Mouse (Mus musculus) 3134 (cell line): ENCODE measurements around the gene Slc35g2.

ENCODE experiments used
- DNase-seq: peaks from one replicate; pipeline ENCODE4 v3.0.0-alpha.2; 2011; ENCODE audit warnings: low spot score; ENCODE audit not compliant: insufficient read length; ENCODE audit errors: extremely low read depth

Slc35g2 gene

DNA sequence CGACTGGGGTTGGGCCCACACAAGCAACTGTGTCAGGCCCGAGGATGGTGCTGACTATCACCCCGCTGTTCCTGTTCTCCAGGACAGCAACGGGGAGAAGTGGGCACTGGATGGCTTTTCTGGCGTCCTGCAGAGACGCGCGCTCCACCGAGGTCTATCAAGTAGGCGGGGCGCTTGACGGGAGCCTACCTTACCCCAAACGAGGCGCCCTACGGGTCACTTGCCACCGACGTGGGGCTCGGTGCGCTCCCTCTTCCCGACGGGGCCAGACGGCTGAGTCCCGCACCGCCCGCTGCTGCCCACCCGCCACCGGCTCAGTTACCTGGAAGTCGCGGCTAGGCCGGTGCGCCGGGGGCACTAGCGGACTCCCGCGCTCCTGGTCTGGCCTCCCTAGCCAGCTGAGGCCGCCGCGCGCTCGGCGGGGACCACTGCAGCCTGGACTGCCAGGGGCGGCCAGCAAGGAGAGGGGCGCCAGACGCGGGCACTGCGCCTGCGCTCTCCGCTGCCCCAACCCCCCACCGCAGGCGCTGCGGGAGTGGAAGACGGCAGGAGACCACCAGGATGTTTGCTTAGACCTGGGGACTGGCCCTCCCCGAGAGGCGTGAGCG is at the start of gene Slc35g2:
TSS of gene Slc35g2 (minus strand) at position 465 of the 608 bp plus-strand sequence.
- no peak for DNase-seq

DNA sequence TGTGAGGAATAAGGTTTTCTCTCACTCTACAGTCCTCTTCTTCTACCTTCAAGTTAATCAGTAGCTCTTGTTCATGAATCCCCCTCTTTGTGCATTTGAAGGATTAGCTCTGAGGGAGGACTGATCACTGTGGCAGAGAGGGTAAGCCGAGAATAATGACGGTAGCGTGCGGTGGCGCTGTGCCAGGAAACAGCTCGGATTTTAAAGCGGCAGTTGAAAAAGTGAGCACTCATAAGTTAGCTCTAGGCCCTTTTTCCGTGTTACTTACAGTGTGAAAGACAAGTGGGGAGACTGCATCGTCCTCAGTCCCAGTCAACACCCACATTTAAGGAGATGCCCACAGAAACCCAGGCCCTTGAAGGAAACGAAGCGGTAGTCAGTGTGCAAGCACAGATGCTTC is 46.1 kb upstream of the Slc35g2 start:
- DNase-seq: no peak

DNA sequence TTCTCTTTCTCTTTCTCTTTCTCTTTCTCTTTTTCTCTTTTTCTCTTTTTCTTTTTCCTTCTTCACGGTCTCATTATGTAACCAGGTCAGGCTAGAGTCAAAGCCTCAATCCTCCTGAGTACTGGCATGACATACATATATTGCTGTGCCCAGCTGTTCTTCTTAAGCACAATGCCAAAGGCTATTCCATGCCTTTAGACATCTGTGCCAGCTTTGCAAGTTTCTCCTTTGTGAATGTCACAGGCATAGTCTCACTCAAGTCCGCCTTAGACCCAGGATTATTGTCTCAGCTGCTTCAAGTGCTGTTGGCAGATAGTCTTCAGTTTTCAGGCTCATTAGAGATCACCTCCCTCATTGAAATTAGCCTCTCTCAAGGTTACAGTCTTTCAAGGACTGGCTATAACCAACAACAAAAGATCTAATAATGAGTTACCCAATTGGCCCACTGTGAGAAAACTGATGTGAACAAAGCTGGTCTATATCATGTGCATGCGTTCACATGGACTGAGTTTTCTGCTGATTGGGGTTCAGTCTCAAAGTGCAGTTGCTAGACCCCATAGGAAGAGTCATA is 42.7 kb upstream of the Slc35g2 start:
- DNase-seq: no peak

DNA sequence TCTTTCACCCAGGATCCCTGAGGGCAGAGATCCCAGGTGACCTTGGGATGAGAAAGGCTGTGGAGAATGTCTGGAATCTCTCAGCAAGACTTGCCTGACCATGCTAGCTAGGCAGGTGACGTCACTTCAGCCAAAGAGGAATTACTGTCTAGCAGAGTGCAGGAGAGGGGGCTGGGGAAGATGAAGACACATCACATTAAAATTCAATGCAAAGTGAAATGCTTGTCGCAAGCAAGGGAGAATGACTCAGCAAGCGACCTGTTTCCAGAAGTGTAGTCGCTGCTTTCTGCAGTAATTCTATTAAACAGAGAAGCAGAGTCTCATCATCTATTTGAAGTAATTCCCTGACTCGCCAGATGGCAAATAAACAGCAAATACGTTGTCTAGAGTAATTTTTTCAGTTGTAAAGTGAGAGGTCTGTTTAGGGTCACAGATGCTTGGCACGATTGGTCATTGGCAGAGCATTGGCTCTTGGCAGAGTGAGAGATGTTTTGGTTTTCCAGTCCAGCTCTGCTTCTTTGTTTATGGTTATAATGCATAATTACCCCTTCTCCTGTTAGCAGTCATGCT is 35.2 kb upstream of the Slc35g2 start:
- peak; percentile 74 for DNase-seq

GRCm38 (mm10) chr9:100605522-100605921 is 34.6 kb upstream of the Slc35g2 start:
- no peak for DNase-seq

GRCm38 (mm10) chr9:100603156-100603555 is 32.3 kb upstream of the Slc35g2 start:
- no peak for DNase-seq

- no peak for DNase-seq
These were observed 31.2 kb upstream of the Slc35g2 start for GRCm38 (mm10) chr9:100602130-100602529.

- DNase-seq: no peak
These were observed 29.0 kb upstream of the Slc35g2 start for GRCm38 (mm10) chr9:100599761-100600328.

GRCm38 (mm10) chr9:100597546-100597945 is 26.7 kb upstream of the Slc35g2 start, which contains the start of gene Stag1:
Gene Stag1, plus strand, starts transcription at chr9:100597798.
- DNase-seq: no peak

GRCm38 (mm10) chr9:100596317-100596716 is 25.4 kb upstream of the Slc35g2 start:
- DNase-seq: no peak

GRCm38 (mm10) chr9:100590462-100590861 is 19.6 kb upstream of the Slc35g2 start:
- no peak for DNase-seq

GRCm38 (mm10) chr9:100584031-100584430 is 13.1 kb upstream of the Slc35g2 start:
- DNase-seq: no peak

DNA sequence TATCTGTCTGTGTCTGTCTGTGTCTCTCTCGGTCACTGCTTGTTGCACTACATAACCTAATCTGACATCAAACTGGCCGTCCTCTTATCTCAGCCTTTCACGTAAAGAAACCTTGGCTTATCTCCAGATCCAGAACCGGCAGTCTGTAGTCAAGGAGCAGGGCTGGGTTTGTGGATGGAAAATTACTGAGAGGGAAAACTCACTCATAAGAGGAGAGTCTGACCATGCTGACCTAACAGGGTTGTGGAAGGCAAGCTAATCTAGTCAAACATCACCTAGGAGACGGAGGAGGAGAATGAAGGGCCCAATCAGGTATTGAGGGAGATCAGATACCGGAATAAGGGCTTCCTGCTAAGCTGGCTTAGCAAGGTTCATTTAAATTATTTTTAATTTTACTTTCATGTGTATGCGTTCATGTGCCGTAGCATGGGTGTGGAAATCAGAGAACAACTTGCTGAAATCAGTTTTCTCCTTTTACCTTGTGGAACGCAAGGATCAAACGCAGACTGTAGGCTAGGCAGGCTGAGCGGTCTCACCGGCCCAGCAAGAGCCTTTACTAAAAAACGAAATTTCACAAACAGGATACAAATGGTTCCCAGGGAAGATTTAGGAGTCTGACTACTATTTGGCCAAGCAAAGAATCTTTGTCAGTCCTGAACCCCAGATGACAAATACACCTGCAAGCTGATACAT is 12.1 kb upstream of the Slc35g2 start:
- no peak for DNase-seq

GRCm38 (mm10) chr9:100581543-100582492 is 10.9 kb upstream of the Slc35g2 start:
- DNase-seq: no peak

DNA sequence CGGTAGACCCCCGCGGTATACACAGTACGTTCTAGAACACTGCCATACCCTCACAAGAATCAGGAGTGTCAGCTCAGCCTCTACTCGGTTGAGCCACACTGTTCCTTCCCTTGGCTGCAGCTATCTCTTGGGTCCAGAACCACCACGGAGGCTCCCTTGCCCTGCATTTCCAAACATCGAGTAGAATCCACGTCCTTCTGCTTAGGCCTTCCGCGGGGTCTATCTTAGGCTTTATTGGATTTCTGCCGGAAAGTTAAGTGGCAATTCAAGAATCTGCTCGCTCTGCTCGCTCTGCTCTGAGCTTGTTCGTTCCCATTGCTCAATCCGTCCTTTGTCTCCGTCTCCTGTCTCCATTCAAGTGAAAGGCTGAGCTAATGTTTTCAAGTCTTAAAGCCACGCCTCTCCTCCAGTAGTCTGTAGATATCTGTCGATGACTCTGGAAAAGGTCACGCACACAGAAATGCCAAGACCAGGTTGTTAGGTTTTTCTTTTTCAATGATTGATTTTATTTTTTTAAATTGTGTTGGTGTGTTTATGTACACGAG is 9.4 kb upstream of the Slc35g2 start:
- DNase-seq: no peak

DNA sequence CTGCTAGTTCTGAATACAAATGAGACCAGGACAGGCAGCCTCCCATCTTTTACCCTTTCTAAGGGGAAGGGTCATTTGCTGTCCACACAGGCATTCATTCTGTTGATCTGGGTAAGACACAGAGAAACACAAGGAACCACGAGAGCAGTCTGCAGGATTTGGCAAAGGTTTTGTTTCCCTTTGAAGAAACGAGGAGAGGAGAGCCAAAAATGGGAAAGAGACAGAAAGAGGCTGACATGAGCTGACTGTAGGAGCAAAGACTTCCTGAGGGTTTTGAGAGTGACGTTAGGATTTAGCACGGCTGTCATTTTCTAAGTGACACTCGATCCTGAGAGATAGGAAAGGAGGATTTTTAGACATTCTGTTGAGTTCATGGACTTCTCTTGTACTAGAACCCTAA is 3.1 kb upstream of the Slc35g2 start:
- no peak for DNase-seq

DNA sequence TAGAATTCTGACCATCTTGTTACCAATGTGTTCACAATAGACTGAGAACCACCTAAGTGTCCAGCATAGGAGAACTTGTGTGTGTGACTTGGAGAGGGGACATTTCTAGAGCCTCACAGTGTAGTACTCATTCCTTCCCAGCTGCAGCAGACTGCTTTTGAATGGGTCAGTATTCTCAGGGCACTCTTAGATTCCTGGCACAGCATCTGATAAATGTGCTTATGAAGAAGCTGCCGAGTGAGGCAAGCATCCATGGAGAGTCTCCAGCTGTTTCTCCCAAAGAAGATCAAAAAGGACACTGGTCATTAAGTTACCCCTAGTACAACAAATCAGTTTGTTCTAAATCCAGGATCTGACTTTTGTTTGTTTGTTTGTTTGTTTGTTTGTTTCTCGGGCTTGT is 2.4 kb upstream of the Slc35g2 start:
- DNase-seq: no peak

DNA sequence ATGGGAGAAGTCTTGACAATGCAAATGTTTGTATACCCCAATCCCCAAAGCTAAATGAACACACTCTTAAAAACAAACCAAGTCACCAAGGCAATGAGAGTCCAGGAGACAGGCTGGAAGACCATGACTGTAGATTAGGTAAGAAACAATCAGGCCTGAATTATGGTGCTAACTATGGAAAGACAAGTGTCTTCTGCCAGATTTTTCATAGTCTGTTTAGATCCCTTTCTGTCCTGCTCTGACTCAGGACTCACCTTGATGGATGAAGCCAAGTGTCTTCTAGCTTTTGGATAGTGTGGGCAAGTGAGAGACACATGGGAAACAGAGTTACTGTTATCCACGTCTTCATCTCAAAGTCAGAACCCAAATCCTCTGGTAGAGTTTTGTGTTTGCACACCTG is 621 bp upstream of the Slc35g2 start:
- no peak for DNase-seq

DNA sequence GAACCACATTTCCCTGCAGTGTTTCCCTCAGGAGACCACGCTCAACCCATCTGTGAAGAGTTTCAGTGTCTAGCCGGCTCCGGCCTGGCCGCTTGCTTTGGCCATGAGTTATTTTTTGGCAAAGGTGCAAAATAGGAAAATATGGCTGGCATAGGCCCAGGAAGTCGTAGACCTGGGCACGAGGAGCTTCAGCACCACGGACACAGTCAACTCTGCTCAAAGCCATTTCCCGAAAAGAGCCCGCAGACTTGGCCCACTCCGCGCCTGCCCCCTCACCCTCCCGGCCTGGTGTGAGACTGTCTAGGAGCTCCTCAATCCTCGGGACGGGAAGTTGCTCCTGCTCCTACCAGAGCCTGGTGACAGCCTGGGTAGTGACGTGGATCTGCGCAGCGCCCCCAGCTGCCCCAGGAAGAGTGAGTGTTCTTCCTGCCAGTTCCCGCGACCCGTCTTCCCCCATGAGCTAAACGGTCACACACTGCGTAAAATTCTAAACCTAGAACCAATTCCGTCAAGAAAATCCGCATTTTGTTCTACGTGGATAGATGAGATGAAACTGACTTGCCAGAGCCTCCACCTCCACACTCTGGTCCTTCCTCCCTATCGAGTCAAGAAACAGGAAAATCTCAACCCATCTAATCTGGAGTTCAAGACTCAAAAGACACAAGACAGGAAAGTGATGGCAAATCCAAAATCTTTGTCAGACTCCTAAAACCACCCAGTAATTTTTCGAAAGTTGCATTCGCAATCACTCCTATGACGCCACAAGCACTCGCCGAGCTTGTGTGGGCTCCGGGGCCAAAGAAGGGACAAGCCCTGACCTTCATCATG is 878 bp downstream of the Slc35g2 start:
- DNase-seq: no peak
